Mouse (Mus musculus) monocyte, adult 5-6 weeks (primary cell): ENCODE results near the gene Rasl10a. TPM values are rescaled to one million over a fixed set of nuclear protein-coding genes. Genes with fewer than 3 reads are reported as not detected.

Experiments
- ATAC-seq: fragments of 153-309, 156-312 bp; replicated peaks from 2 replicates; pipeline ENCODE4 v1.8.0; 2017; ENCODE audit warnings: mild to moderate bottlenecking; ENCODE audit not compliant: low TSS enrichment, insufficient number of reproducible peaks, severe bottlenecking, poor library complexity, low FRiP score
- total RNA-seq: library from RNA; stranded (forward); fragments of 200-1000, 200-491, 200-594 nt; gene quantifications from 3 replicates; pipeline ENCODE4 v1.2.3, GENCODE M21; 2017

The Rasl10a gene
- total RNA-seq, 1 experiment from 2014 or later = not detected

DNA sequence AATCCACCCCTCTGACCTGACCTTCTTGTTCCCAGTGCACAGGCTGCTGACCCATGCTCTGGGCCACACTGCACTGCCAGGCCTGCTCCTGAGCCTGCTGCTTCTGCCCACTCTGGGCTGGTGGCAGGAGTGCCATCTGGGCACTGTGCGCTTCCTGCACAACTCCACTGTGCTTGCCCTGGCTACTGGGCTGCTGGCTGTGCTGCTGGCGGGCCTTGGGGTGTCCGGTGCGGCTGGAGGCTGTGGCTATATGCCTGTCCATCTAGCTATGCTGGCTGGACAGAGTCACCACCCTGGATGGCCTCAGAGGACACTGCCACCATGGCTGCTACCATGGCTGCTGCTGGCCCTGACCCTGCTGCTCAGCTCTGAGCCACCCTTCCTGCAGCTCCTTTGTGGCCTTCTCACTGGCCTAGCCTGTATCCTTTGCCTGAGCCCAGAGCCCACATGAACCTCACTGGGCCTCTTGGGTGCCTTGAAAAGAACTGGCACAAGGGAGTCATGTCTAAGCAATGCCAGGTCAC is 46.1 kb downstream of the Rasl10a start:
- ATAC-seq = no peak

GRCm38 (mm10) chr11:5109441-5109840 is 51.5 kb downstream of the Rasl10a start:
- ATAC-seq = no peak

Other genes with a start within 250 kb of the Rasl10a start
- 40.6 to 78.6 TPM (median 70.4 TPM) in 3 replicates for gene Nf2, start 208.6 kb upstream of the Rasl10a start, total RNA-seq
- 3.4 to 12.7 TPM (median 4.8 TPM) in 3 replicates for gene Nipsnap1, start 184.2 kb upstream of the Rasl10a start, total RNA-seq
- 32.0 to 53.6 TPM (median 48.2 TPM) in 3 replicates for gene Thoc5, start 162.8 kb upstream of the Rasl10a start, total RNA-seq
- gene Nefh, start 110.1 kb upstream of the Rasl10a start, total RNA-seq = 0.38 to 0.49 TPM in 2 of 3 replicates, not detected in the other
- 22.9 to 57.1 TPM (median 40.8 TPM) in 3 replicates for gene Ap1b1, start 71.3 kb upstream of the Rasl10a start, total RNA-seq
- 1.2 to 13.9 TPM (median 3.2 TPM) in 3 replicates for gene Gas2l1, start 7.2 kb downstream of the Rasl10a start, total RNA-seq
- gene Rhbdd3, start 40.8 kb downstream of the Rasl10a start, total RNA-seq = 1.6 to 13.7 TPM (median 9.1 TPM) in 3 replicates
- 492 to 570 TPM (median 517 TPM) in 3 replicates for gene Ewsr1, start 41.1 kb downstream of the Rasl10a start, total RNA-seq
- gene Emid1, start 94.1 kb downstream of the Rasl10a start, total RNA-seq = 7.4 to 24.4 TPM (median 10.2 TPM) in 3 replicates
- gene Kremen1, start 203.4 kb downstream of the Rasl10a start, total RNA-seq = 4.5 to 8.6 TPM (median 5.0 TPM) in 3 replicates